ENCODE assay signal across 21 mouse cellular contexts in the genomic region with DNA sequence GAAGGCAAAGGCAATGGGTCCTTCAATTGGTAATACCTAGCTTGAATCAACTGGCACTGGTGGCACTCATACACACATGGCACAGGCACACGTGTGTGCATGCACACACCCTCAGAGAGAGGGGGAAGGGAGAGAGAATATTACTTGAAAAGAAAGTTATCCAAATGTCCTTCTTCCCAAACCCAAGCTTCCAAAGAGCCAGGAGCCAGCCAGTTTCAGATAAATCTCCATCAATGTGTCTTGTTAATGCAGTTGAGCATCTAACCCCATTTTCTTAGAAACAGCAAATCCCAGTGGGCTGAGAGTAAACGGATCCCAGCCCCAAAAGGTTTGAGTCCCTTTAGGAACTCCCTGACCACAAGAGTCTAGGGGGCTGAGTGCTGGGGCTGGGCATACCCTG. TPM values are rescaled to one million over a fixed set of nuclear protein-coding genes. Genes with fewer than 3 reads are reported as not detected.
"Had no signal": no experiment of that assay in that cellular context is flagged by ENCODE, and none has a peak within 500 bp of the region (broad histone marks: within the 10 kb centered on the region; RNA-seq: fewer than 3 reads in every experiment).

No protein-coding gene starts in this region.

- H3K4me3 ChIP-seq: intestine, embryonic 15.5 days; limb, embryonic 15.5 days; lung, embryonic 15.5 days; midbrain, embryonic 13.5 days; myocyte; neural tube, embryonic 13.5 days had no signal

- DNase-seq: kidney, adult 18-20 months; kidney, adult 9 months; kidney, postnatal 14 days; kidney, postnatal 4 days; left cerebral cortex, postnatal 4 days; liver, postnatal 0 days; lung, postnatal 10 days; lung, postnatal 36 days; retina, postnatal 1 day; right cerebral cortex, postnatal 25 days; spleen, adult 18-20 months had no signal

- H3K9me3 ChIP-seq: intestine, embryonic 15.5 days; limb, embryonic 15.5 days; lung, embryonic 15.5 days; midbrain, embryonic 13.5 days; neural tube, embryonic 13.5 days had no signal

- H3K4me2 ChIP-seq: intestine, embryonic 15.5 days; limb, embryonic 15.5 days; liver, embryonic 11.5 days; lung, embryonic 15.5 days; midbrain, embryonic 13.5 days; neural tube, embryonic 13.5 days had no signal

- H3K4me1 ChIP-seq: midbrain, embryonic 13.5 days had no signal

- H3K27me3 ChIP-seq: intestine, embryonic 15.5 days; limb, embryonic 15.5 days; lung, embryonic 15.5 days; midbrain, embryonic 13.5 days; neural tube, embryonic 13.5 days had no signal

- H3K36me3 ChIP-seq: intestine, embryonic 15.5 days; limb, embryonic 15.5 days; lung, embryonic 15.5 days; midbrain, embryonic 13.5 days; neural tube, embryonic 13.5 days had no signal

- ATAC-seq: intestine, embryonic 15.5 days; liver, postnatal 0 days; midbrain, embryonic 13.5 days; midbrain, embryonic 16.5 days had no signal

- H3K9ac ChIP-seq: intestine, embryonic 15.5 days; limb, embryonic 15.5 days; liver, embryonic 14.5 days; liver, postnatal 0 days; lung, embryonic 15.5 days; midbrain, embryonic 13.5 days; neural tube, embryonic 13.5 days had no signal

- H3K27ac ChIP-seq: intestine, embryonic 15.5 days; liver, embryonic 14.5 days; lung, embryonic 15.5 days; midbrain, embryonic 13.5 days; neural tube, embryonic 13.5 days; stomach, postnatal 0 days had no signal

RNA-seq across cellular contexts. Expression of gene Fli1, which starts 29.2 kb away (rescaled TPM):
- polyA plus RNA-seq: myocyte had no signal
